Mouse (Mus musculus) liver, embryonic 13.5 days (tissue): Measurements from ENCODE around the gene Tmsb10. TPM values are rescaled to one million over a fixed set of nuclear protein-coding genes. Genes with fewer than 3 reads are reported as not detected.
A peak's percentile ranks its signal among the peaks of the same experiment; 100 is the strongest.

Experiments used
- ATAC-seq: fragments of 200-750 bp; cut with Nextera tagmentation; 2 replicates; pipeline ENCODE4 v1.8.0; 2017; ENCODE audit warnings: low read depth, mild to moderate bottlenecking, moderate number of reproducible peaks, moderate library complexity
- DNase-seq: peaks from one replicate; pipeline ENCODE4 v3.0.0; 2022
- H3K27ac ChIP-seq: fragments of 300-500 bp; sonication (generic); 2 replicates; pipeline ENCODE4 v1.5.1; 2015; ENCODE audit warnings: moderate library complexity, mild to moderate bottlenecking, inconsistent platforms
- H3K27me3 ChIP-seq: fragments of 300-500 bp; sonication (generic); 2 replicates; pipeline ENCODE4 v1.6.1; 2015; ENCODE audit warnings: mild to moderate bottlenecking, inconsistent platforms
- H3K36me3 ChIP-seq: fragments of 300-500 bp; sonication (generic); 2 replicates; pipeline ENCODE4 v1.6.1; 2015; ENCODE audit warnings: mild to moderate bottlenecking, inconsistent platforms
- H3K4me1 ChIP-seq: fragments of 300-500 bp; sonication (generic); replicated peaks from 2 replicates; pipeline ENCODE4 v1.6.1; 2015; ENCODE audit warnings: inconsistent platforms
- H3K4me2 ChIP-seq: fragments of 300-500 bp; sonication (generic); 2 replicates; pipeline ENCODE4 v1.6.1; 2015; ENCODE audit warnings: inconsistent platforms, mild to moderate bottlenecking, moderate library complexity
- H3K4me3 ChIP-seq: fragments of 300-500 bp; sonication (generic); replicated peaks from 2 replicates; pipeline ENCODE4 v1.5.1; 2015; ENCODE audit warnings: mild to moderate bottlenecking, inconsistent platforms
- H3K9ac ChIP-seq: fragments of 300-500 bp; sonication (generic); 2 replicates; pipeline ENCODE4 v1.6.1; 2015; ENCODE audit warnings: mild to moderate bottlenecking, inconsistent platforms
- H3K9me3 ChIP-seq: fragments of 300-500 bp; sonication (generic); replicated peaks from 2 replicates; pipeline ENCODE4 v1.6.1; 2016; ENCODE audit warnings: inconsistent platforms
- WGBS: fragments of 180-500 bp; shearing (Covaris S2); methylation state at CpG from one replicate; pipeline ENCODE4 v1.1.7; 2015; ENCODE audit not compliant: insufficient replicate concordance; 5-methylcytosine and 5-hydroxymethylcytosine counted together
- polyA plus RNA-seq: library from polyadenylated mRNA; unstranded; fragments of >200 nt; fragmentation: Nextera tagmentation; extraction: Ambion mirVana; gene quantifications from 2 replicates; pipeline ENCODE4 v1.2.1, GENCODE M21; 2015

Gene Tmsb10
- polyA plus RNA-seq, 1 experiment from 2014 or later: 268 TPM

- no peak for ATAC-seq
- no peaks in the 10 kb centered on the region for H3K4me1 ChIP-seq
- whole genome bisulfite sequencing: 75% methylated on average over 2 of the region's 2 CpGs
Observed at GRCm38 (mm10) chr6:72976866-72977265, 18.3 kb upstream of the Tmsb10 start.

GRCm38 (mm10) chr6:72971074-72971473, 12.5 kb upstream of the Tmsb10 start:
- 44% methylated on average over 3 of the region's 3 CpGs for WGBS
- H3K4me1 ChIP-seq: no peaks in the 10 kb centered on the region
- no peak overlapping the region for H3K9ac ChIP-seq
- ATAC-seq (no peak), DNase-seq (no peak)
- no peaks in the 10 kb centered on the region for H3K36me3 ChIP-seq
- no peak overlapping the region for H3K27ac ChIP-seq
- no peak overlapping the region for H3K4me2 ChIP-seq
- H3K9me3 ChIP-seq: no peaks in the 10 kb centered on the region
- H3K4me3 ChIP-seq: no peak overlapping the region
- H3K27me3 ChIP-seq: no peaks in the 10 kb centered on the region

More at GRCm38 (mm10) chr6:72976866-72977265, 18.3 kb upstream of the Tmsb10 start:
- Histone ChIP-seq H3K9me3 (no peaks in the 10 kb centered on the region), H3K9ac (no peak overlapping the region), H3K4me3 (no peak overlapping the region), H3K4me2 (no peak overlapping the region), H3K27me3 (no peaks in the 10 kb centered on the region), H3K36me3 (no peaks in the 10 kb centered on the region), H3K27ac (no peak overlapping the region)
- DNase-seq: no peak

- Histone ChIP-seq H3K4me1 (no peaks in the 10 kb centered on the region), H3K9ac (no peak overlapping the region), H3K36me3 (no peaks in the 10 kb centered on the region), H3K4me3 (no peak overlapping the region), H3K27me3 (no peaks in the 10 kb centered on the region), H3K9me3 (no peaks in the 10 kb centered on the region), H3K27ac (no peak overlapping the region), H3K4me2 (no peak overlapping the region)
- WGBS: 64% methylated on average over 3 of the region's 3 CpGs
- DNase-seq (no peak), ATAC-seq (no peak)
Observed at GRCm38 (mm10) chr6:72969787-72970186, 11.2 kb upstream of the Tmsb10 start.

DNA sequence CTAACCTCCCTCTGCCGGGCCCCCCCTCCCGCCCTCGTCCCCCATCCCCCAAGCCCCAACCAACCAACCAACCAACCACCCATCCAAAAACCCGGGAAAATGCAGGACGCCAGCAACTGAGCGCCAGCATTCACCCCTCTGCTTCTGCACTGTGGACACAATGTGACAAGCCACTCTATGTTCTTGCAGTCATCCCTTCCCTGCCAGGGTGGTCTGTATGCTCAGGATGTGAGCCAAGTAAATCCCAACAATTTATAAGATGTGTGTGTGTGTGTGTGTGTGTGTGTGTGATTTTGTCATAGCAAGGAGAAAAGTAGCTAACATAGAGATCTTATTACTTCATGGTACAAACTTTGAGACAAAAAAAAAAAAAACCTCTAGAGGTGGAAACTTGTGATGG, 6.7 kb upstream of the Tmsb10 start:
- Histone ChIP-seq H3K27ac (no peak overlapping the region), H3K9me3 (no peaks in the 10 kb centered on the region), H3K4me1 (peaks cover 11% of the 10 kb centered on the region; the same call in 1 of the 2 replicates), H3K36me3 (no peaks in the 10 kb centered on the region), H3K4me2 (no peak overlapping the region), H3K9ac (no peak overlapping the region), H3K27me3 (no peaks in the 10 kb centered on the region), H3K4me3 (no peak overlapping the region)
- no peak for ATAC-seq
- DNase-seq: no peak
- 75% methylated on average over 6 of the region's 6 CpGs for WGBS

- 52% methylated on average over 7 of the region's 7 CpGs for WGBS
- no peak overlapping the region for H3K9ac ChIP-seq
- no peaks in the 10 kb centered on the region for H3K36me3 ChIP-seq
- H3K27me3 ChIP-seq: peaks cover 7% of the 10 kb centered on the region; the same call in 1 of the 2 replicates
- H3K4me1 ChIP-seq: peaks cover 28% of the 10 kb centered on the region
- H3K4me3 ChIP-seq: no peak overlapping the region
- ATAC-seq (no peak), DNase-seq (no peak)
- H3K4me2 ChIP-seq: no peak overlapping the region
- no peaks in the 10 kb centered on the region for H3K9me3 ChIP-seq
- no peak overlapping the region for H3K27ac ChIP-seq
Observed at GRCm38 (mm10) chr6:72962281-72962741, 3.8 kb upstream of the Tmsb10 start.

DNA sequence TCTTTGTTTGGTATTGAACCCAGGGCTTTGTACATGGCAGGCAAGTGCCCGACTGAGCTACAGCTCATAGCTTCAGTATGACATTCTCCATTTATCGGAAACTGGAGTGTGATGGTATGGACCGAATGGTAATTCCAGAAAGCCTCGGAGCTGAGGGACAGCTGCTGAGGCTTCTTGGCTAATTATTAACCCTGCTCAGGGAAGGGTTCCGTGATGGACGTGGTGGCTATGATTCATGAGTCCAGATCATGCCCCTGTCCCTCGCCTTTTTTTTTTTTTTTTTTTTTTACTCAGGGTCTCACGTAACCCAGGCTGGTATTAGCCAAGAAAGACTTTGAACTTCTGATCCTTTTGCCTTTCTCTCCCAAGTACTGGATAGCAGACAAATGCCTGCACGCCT, 3.1 kb upstream of the Tmsb10 start:
- Histone ChIP-seq H3K9me3 (no peaks in the 10 kb centered on the region), H3K4me3 (no peak overlapping the region), H3K4me2 (no peak overlapping the region), H3K36me3 (no peaks in the 10 kb centered on the region), H3K4me1 (peaks cover 34% of the 10 kb centered on the region), H3K9ac (no peak overlapping the region), H3K27me3 (peaks cover 12% of the 10 kb centered on the region), H3K27ac (no peak overlapping the region)
- ATAC-seq (no peak), DNase-seq (no peak)
- WGBS: 62% methylated on average over 9 of the region's 9 CpGs

GRCm38 (mm10) chr6:72960675-72961074, 2.1 kb upstream of the Tmsb10 start:
- no peak overlapping the region for H3K4me3 ChIP-seq
- no peaks in the 10 kb centered on the region for H3K9me3 ChIP-seq
- H3K36me3 ChIP-seq: no peaks in the 10 kb centered on the region
- no peak overlapping the region for H3K27ac ChIP-seq
- no peak for DNase-seq
- no peak overlapping the region for H3K9ac ChIP-seq
- WGBS: 75% methylated on average over 5 of the region's 5 CpGs
- no peak for ATAC-seq
- H3K4me2 ChIP-seq: no peak overlapping the region
- peaks cover 42% of the 10 kb centered on the region for H3K4me1 ChIP-seq
- H3K27me3 ChIP-seq: peaks cover 21% of the 10 kb centered on the region

DNA sequence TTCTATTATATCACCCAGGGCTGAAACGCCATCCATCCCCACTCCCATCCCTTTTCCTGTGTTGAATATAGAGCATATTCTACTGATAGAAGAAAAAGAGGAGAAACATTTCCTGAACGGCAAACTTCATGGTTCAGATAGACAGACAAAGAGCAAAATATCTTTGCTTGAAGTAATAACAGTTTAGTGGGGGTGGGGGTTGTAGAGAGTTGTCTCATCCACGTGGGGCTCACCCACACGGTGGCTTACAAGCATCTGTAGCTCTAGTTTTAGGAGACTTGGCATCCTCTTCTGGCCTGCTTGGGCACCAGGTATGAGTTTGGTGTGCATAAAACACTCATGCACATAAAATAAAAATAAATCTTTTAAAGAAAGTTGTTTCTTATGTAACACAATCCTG, 627 bp upstream of the Tmsb10 start:
- Histone ChIP-seq H3K4me1 (peaks cover 46% of the 10 kb centered on the region), H3K27me3 (peaks cover 25% of the 10 kb centered on the region), H3K4me2 (peak overlapping the region; percentile 90), H3K36me3 (no peaks in the 10 kb centered on the region), H3K9me3 (no peaks in the 10 kb centered on the region), H3K4me3 (no peak overlapping the region), H3K27ac (no peak overlapping the region), H3K9ac (no peak overlapping the region)
- DNase-seq (no peak), ATAC-seq (no peak)
- 40% methylated on average over 4 of the region's 4 CpGs for WGBS

DNA sequence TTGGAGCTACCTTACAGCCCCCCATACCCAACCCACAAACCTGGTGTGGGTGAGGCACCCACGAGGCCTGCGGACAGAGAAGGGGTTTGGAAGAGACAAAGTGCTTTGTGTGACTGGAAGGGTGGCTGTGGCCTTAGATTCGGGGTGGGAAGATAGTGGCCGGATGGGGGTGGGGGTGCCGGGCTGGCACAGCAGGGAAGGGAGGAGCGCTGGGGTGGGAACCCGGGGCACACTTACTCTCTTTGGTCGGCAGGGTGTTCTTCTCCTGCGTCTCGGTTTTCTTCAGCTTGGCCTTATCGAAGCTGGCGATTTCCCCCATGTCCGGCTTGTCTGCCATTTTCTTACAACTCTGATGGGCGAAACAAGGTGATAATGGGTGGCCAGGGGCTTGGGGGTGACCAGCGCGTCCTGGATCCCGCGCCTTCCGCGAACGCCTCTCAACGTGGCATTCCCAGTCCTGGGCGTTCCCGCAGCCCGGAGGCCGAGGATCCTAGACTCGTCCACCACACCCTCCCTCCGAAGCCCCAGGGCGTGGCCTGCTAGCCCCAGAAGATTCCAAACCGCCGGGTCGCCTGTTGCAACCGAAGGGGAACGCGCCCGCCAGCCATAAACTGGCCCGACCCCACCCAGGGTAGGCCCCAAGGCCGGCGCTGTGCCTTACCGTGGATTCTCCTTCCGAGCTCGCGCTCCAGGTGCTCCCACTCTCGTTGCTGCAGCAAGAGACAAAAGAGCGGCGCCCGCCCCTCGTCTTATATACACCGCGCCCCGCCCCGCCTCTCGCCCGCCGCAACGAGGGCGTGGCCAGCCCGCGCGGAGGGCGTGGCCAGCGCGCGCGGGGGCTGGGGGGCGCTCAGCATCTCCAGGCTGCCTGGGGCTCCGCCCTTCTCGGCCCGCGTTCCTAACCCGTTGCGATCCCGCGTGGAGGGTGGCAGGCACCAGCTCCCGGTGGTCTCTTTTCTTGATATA, 589 bp downstream of the Tmsb10 start:
- H3K9me3 ChIP-seq: no peaks in the 10 kb centered on the region
- DNase-seq (peak; percentile 67), ATAC-seq (peak; percentile 80)
- H3K36me3 ChIP-seq: no peaks in the 10 kb centered on the region
- H3K27ac ChIP-seq: peak overlapping the region; percentile 18
- peak overlapping the region; percentile 90 for H3K4me2 ChIP-seq
- H3K4me1 ChIP-seq: peaks cover 46% of the 10 kb centered on the region
- peak overlapping the region; percentile 72 for H3K4me3 ChIP-seq
- WGBS: under 1% methylated on average over 70 of the region's 75 CpGs
- peak overlapping the region; percentile 76 for H3K9ac ChIP-seq
- peaks cover 25% of the 10 kb centered on the region for H3K27me3 ChIP-seq

GRCm38 (mm10) chr6:72957093-72957435, 1.5 kb downstream of the Tmsb10 start:
- DNase-seq: no peak
- 6% methylated on average over 14 of the region's 14 CpGs for WGBS
- Histone ChIP-seq H3K4me3 (peak overlapping the region; percentile 72), H3K9ac (peak overlapping the region; percentile 42), H3K27ac (no peak overlapping the region), H3K27me3 (peaks cover 25% of the 10 kb centered on the region), H3K4me2 (peak overlapping the region; percentile 90), H3K9me3 (no peaks in the 10 kb centered on the region), H3K4me1 (peaks cover 43% of the 10 kb centered on the region), H3K36me3 (no peaks in the 10 kb centered on the region)
- ATAC-seq: no peak

- H3K36me3 ChIP-seq: no peaks in the 10 kb centered on the region
- H3K27ac ChIP-seq: no peak overlapping the region
- peak overlapping the region; percentile 42 for H3K9ac ChIP-seq
- H3K27me3 ChIP-seq: peaks cover 25% of the 10 kb centered on the region
- peaks cover 40% of the 10 kb centered on the region for H3K4me1 ChIP-seq
- H3K4me3 ChIP-seq: peak overlapping the region; percentile 72
- DNase-seq (peak; percentile 23), ATAC-seq (peak; percentile 47)
- 8% methylated on average over 15 of the region's 15 CpGs for WGBS
- no peaks in the 10 kb centered on the region for H3K9me3 ChIP-seq
- peak overlapping the region; percentile 90 for H3K4me2 ChIP-seq
Observed at GRCm38 (mm10) chr6:72956199-72957092, 2.1 kb downstream of the Tmsb10 start.
